Mouse (Mus musculus) gastrocnemius, postnatal 36 days (tissue): Measurements from ENCODE around the gene Mlxipl. TPM values are rescaled to one million over a fixed set of nuclear protein-coding genes. Genes with fewer than 3 reads are reported as not detected.
A peak's percentile ranks its signal among the peaks of the same experiment; 100 is the strongest.
"Not testable (repeated sequence)": the region's sequence is repeated elsewhere in the genome, so short reads cannot be mapped to it uniquely, and the experiment has no call there.

Experiments used
- DNase-seq, 2 experiments: peaks; one replicate each; pipeline ENCODE4 v3.0.0; 2022
- intact Hi-C: fragments of 180-260 bp; cut with DNase I; formaldehyde crosslinking; loops from one replicate; pipeline ENCODE4 v1.15.1; 2025
- long read RNA-seq, 2 experiments: library from polyadenylated mRNA; stranded (forward); transcript quantifications; one replicate each; pipeline ENCODE4 v2.0.0; 2021
- total RNA-seq, 2 experiments: library from RNA; stranded (reverse); gene quantifications; 2 replicates each; pipeline ENCODE4 v1.2.3; 2021

The Mlxipl gene
- 10 to 100 TPM; 62.4 to 79.9 TPM for total RNA-seq
- long read RNA-seq, experiment 1, transcript Mlxipl-201 (17 exons, 3,622 nt): major isoform, 5 of 247 reads
- long read RNA-seq, experiment 1, partial matches to known transcripts: 235 of 247 reads
- long read RNA-seq, experiment 1, other reads (novel, unspliced or antisense): 7 of 247 reads
- long read RNA-seq, experiment 2, partial matches to known transcripts: 21 of 364 reads
- long read RNA-seq, experiment 2, other reads (novel, unspliced or antisense): 339 of 364 reads

GRCm38 (mm10) chr5:135089653-135090052 lies at the start of gene Mlxipl:
Gene Mlxipl (plus strand): TSS chr5:135089890.
- intact Hi-C loops: no loop called here
- DNase-seq: no peak

GRCm38 (mm10) chr5:135040059-135040458 lies 49.6 kb upstream of the Mlxipl start:
- no peak for DNase-seq
- intact Hi-C loops: no loop called here

GRCm38 (mm10) chr5:135040777-135041176 lies 48.9 kb upstream of the Mlxipl start:
- DNase-seq: no peak
- intact Hi-C loops: no loop called here

- intact Hi-C loops: no loop called here
- peak in 1 of 2 experiments; percentile 10 for DNase-seq
Observed at GRCm38 (mm10) chr5:135042105-135042788, 47.4 kb upstream of the Mlxipl start.

GRCm38 (mm10) chr5:135044575-135044974 lies 45.1 kb upstream of the Mlxipl start:
- intact Hi-C loops: no loop called here
- no peak for DNase-seq

- intact Hi-C loops: no loop called here
- peak in 1 of 2 experiments; percentile 10 for DNase-seq
Observed at GRCm38 (mm10) chr5:135048539-135048938, 41.2 kb upstream of the Mlxipl start.

GRCm38 (mm10) chr5:135049268-135049667 lies 40.4 kb upstream of the Mlxipl start:
- DNase-seq, intact Hi-C loops: not testable (repeated sequence)

GRCm38 (mm10) chr5:135053356-135053755 lies 36.3 kb upstream of the Mlxipl start:
- no peak for DNase-seq
- intact Hi-C loops: no loop called here

- DNase-seq: peak; percentile 93 to 94
- intact Hi-C loops: no loop called here
Observed at GRCm38 (mm10) chr5:135063629-135064381, 25.9 kb upstream of the Mlxipl start, which contains the start of gene Dnajc30. Gene Dnajc30 (plus strand): TSS chr5:135064202.

- intact Hi-C loops: no loop called here
- no peak for DNase-seq
Observed at GRCm38 (mm10) chr5:135064382-135064766, 25.3 kb upstream of the Mlxipl start.

GRCm38 (mm10) chr5:135064909-135065446 lies 24.7 kb upstream of the Mlxipl start, which contains the start of gene Bud23:
Gene Bud23 (minus strand): TSS chr5:135064959.
- DNase-seq, intact Hi-C loops: not testable (repeated sequence)

GRCm38 (mm10) chr5:135066008-135066407 lies 23.7 kb upstream of the Mlxipl start:
- intact Hi-C loops: no loop called here
- no peak for DNase-seq

- DNase-seq: no peak
- intact Hi-C loops: loop anchor here (5.0 kb wide), 1 partner anchor 48 kb away; the partner anchor contains the start of gene Stx1a
Observed at GRCm38 (mm10) chr5:135070448-135070847, 19.2 kb upstream of the Mlxipl start.

- intact Hi-C loops: loop anchor here (5.0 kb wide), 1 partner anchor 50 kb away; the partner anchor contains the start of gene Stx1a
- DNase-seq: no peak
Observed at GRCm38 (mm10) chr5:135072061-135072460, 17.6 kb upstream of the Mlxipl start.

GRCm38 (mm10) chr5:135072720-135073119 lies 17.0 kb upstream of the Mlxipl start:
- intact Hi-C loops: loop anchor here (5.0 kb wide), 1 partner anchor 50 kb away; the partner anchor contains the start of gene Stx1a
- DNase-seq: no peak

- intact Hi-C loops: loop anchor here (5.0 kb wide), 1 partner anchor 51 kb away; the partner anchor contains the start of gene Stx1a
- no peak for DNase-seq
Observed at GRCm38 (mm10) chr5:135073349-135074150, 16.1 kb upstream of the Mlxipl start.

- intact Hi-C loops: no loop called here
- DNase-seq: no peak
Observed at GRCm38 (mm10) chr5:135075655-135076054, 14.0 kb upstream of the Mlxipl start.

- intact Hi-C loops: no loop called here
- DNase-seq: no peak
Observed at GRCm38 (mm10) chr5:135076368-135076767, 13.3 kb upstream of the Mlxipl start.

GRCm38 (mm10) chr5:135076931-135077505 lies 12.7 kb upstream of the Mlxipl start:
- DNase-seq: no peak
- intact Hi-C loops: no loop called here
